Mouse (Mus musculus): ENCODE data around the gene Cutc.

DNA sequence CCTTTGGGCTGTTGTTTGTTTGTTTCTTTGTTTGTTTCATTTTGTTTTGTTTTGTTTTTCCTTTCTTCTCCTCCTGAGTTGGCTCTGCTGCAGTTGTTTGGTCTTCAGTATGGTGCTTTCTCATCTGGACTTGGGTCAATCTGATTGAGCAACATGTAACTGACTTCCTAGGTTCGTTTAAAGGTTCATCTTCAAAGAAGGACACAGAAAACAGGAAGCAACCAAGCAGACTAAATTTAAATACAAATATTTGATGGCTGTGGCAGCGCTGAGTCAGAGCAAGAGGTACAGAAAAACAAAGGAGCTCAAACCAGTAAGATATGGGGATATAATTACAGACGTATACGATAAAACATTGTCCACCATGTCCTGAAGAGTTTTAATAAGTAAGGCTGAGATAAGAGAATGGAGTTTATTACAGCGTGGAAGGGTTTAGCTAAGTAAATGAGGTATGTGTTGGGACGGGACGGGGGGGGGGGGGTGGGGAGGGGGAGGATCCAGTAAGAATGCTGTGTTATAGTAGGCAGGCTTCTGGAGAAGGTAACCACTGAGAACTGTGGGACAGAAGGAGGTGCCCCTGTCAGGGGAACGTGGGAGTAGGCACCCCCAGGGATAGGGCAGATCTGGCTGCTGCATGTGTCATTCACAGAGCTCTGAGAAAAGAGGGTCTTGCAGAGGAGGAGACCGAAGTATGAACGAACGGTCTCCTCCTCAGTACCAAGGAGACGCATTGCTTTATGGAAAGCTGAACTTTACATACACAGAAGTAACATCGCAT lies 33.6 kb downstream of the Cutc start:
- TF ChIP-seq CTCF (IDR thresholded peaks at IDR 0.05; ENCODE audit: extremely low read depth, insufficient read depth, insufficient read length, insufficient replicate concordance) (no peak), POLR2A (IDR thresholded peaks at IDR 0.05; ENCODE audit: low read depth, low read length) (no peak)
